Comparison of ENCODE assay signal across 21 mouse cellular contexts in the genomic region with DNA sequence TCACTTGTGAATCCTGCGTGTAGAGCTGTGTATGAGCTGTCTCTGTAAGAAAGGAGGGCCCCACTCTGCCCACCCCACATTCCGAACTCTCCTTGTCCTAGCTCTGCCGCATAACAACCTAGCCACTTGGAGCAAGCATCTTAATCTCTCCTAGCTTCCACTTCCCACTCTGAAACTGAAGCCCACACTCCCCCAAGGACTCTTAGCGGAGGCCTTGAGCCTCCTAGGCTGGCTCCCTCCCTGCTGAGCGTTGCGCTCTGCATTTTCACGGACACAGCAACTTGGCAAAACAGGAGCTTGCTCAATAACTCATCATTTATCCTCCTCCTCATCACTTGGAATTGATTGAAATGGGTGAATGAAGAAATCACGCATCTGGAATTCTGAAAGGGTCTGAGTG.
A peak's percentile ranks its signal among the peaks of the same experiment; 100 is the strongest.
DNase-seq lines count a peak whose midpoint lies in the region; ATAC-seq and TF ChIP-seq lines count a peak whose summit lies in the region.
"Had no signal": no experiment of that assay in that cellular context is flagged by ENCODE, and none has a peak within 500 bp of the region (broad histone marks: within the 10 kb centered on the region; RNA-seq: fewer than 3 reads in every experiment).

No protein-coding gene starts in this region.

- H3K4me3 ChIP-seq in heart, embryonic 13.5 days, result no peak overlapping the region
- no peak overlapping the region for H3K4me3 ChIP-seq in lung, postnatal 0 days (ENCODE audit: low read depth, low read length)
- H3K4me3 ChIP-seq in limb, embryonic 12.5 days (replicated peaks), result no peak overlapping the region
- H3K4me3 ChIP-seq: forebrain, embryonic 12.5 days; kidney, embryonic 15.5 days had no signal

- no peak for ATAC-seq in heart, embryonic 13.5 days (ENCODE audit: extremely low read depth, insufficient number of reproducible peaks, low FRiP score, low TSS enrichment)
- peak; percentile 16; the same call in 1 of the 2 replicates for ATAC-seq in lung, postnatal 0 days
- ATAC-seq in limb, embryonic 12.5 days (ENCODE audit: insufficient number of reproducible peaks, insufficient read depth, low FRiP score, low TSS enrichment, low read depth), result no peak
- ATAC-seq: CD4-positive, CD25-positive, alpha-beta regulatory T cell, adult 4 months; intestine, embryonic 16.5 days; liver, postnatal 0 days; midbrain, embryonic 16.5 days; Patski had no signal

- peak overlapping the region; percentile 0; the same call in 1 of the 2 replicates for H3K9ac ChIP-seq in heart, embryonic 13.5 days
- H3K9ac ChIP-seq in lung, postnatal 0 days (replicated peaks; ENCODE audit: low read depth), result no peak overlapping the region
- H3K9ac ChIP-seq in limb, embryonic 12.5 days (replicated peaks), result peak overlapping the region; percentile 37; the same call in 1 of the 2 replicates
- H3K9ac ChIP-seq: forebrain, embryonic 12.5 days; hindbrain, embryonic 14.5 days; kidney, embryonic 15.5 days; liver, postnatal 0 days had no signal

- no peak overlapping the region for H3K4me2 ChIP-seq in heart, embryonic 13.5 days
- H3K4me2 ChIP-seq in lung, postnatal 0 days (replicated peaks; ENCODE audit: low read depth, low read length), result no peak overlapping the region
- H3K4me2 ChIP-seq in limb, embryonic 12.5 days, result peak overlapping the region; percentile 13; the same call in 1 of the 2 replicates
- H3K4me2 ChIP-seq: forebrain, embryonic 12.5 days; hindbrain, embryonic 14.5 days; kidney, embryonic 15.5 days had no signal

- no peak for TF ChIP-seq EP300 in lung, postnatal 0 days (IDR thresholded peaks at IDR 0.05)

- H3K27me3 ChIP-seq in heart, embryonic 13.5 days (replicated peaks), result no peaks in the 10 kb centered on the region
- no peaks in the 10 kb centered on the region for H3K27me3 ChIP-seq in lung, postnatal 0 days (replicated peaks; ENCODE audit: insufficient read depth, low read length)
- H3K27me3 ChIP-seq in limb, embryonic 12.5 days, result no peaks in the 10 kb centered on the region
- H3K27me3 ChIP-seq: forebrain, embryonic 12.5 days; kidney, embryonic 15.5 days; Patski had no signal

- peaks cover 13% of the 10 kb centered on the region for H3K36me3 ChIP-seq in heart, embryonic 13.5 days
- no peaks in the 10 kb centered on the region for H3K36me3 ChIP-seq in lung, postnatal 0 days (ENCODE audit: insufficient read depth, low read length)
- H3K36me3 ChIP-seq in limb, embryonic 12.5 days, result peaks cover 9% of the 10 kb centered on the region; the same call in 1 of the 2 replicates
- H3K36me3 ChIP-seq: forebrain, embryonic 12.5 days; kidney, embryonic 15.5 days had no signal

- TF ChIP-seq CTCF in lung, postnatal 0 days (IDR thresholded peaks at IDR 0.05), result no peak

- no peak overlapping the region for H3K27ac ChIP-seq in heart, embryonic 13.5 days (replicated peaks)
- H3K27ac ChIP-seq in lung, postnatal 0 days (ENCODE audit: low read length), result no peak overlapping the region
- peak overlapping the region; percentile 73 for H3K27ac ChIP-seq in limb, embryonic 12.5 days
- H3K27ac ChIP-seq: forebrain, embryonic 12.5 days; hindbrain, embryonic 14.5 days; kidney, embryonic 15.5 days had no signal

- 51% methylated on average over 8 of the region's 8 CpGs for WGBS in heart, embryonic 13.5 days
- WGBS in lung, postnatal 0 days, result 49% methylated on average over 8 of the region's 8 CpGs
- 44% methylated on average over 8 of the region's 8 CpGs for WGBS in limb, embryonic 12.5 days

- peaks cover 85% of the 10 kb centered on the region for H3K4me1 ChIP-seq in heart, embryonic 13.5 days
- no peaks in the 10 kb centered on the region; the same call in none of the 2 replicates for H3K4me1 ChIP-seq in lung, postnatal 0 days (ENCODE audit: insufficient read depth, low read depth, low read length)
- H3K4me1 ChIP-seq in limb, embryonic 12.5 days (replicated peaks), result peaks cover 50% of the 10 kb centered on the region

- DNase-seq in adrenal gland, adult 2 months, result peak; percentile 71
- DNase-seq in adrenal gland, postnatal 10 days, result no peak
- no peak for DNase-seq in heart, postnatal 36 days
- DNase-seq in lung, postnatal 0 days (ENCODE audit: low spot score), result no peak
- DNase-seq in lung, postnatal 36 days, result no peak
- no peak for DNase-seq in thymus, postnatal 0 days (ENCODE audit: low spot score)
- DNase-seq: cerebellum, adult 9-11 months; gastrocnemius, postnatal 14 days; liver; liver, postnatal 0 days; right cerebral cortex, postnatal 4 days; thymus, adult 2 months had no signal

- no peaks in the 10 kb centered on the region for H3K9me3 ChIP-seq in heart, embryonic 13.5 days
- H3K9me3 ChIP-seq in lung, postnatal 0 days (ENCODE audit: low read length), result no peaks in the 10 kb centered on the region
- no peaks in the 10 kb centered on the region for H3K9me3 ChIP-seq in limb, embryonic 12.5 days
- H3K9me3 ChIP-seq: forebrain, embryonic 12.5 days; kidney, embryonic 15.5 days had no signal

- intact Hi-C loops in heart, postnatal 36 days (cut with DNase I), result no loop called here
